Mouse (Mus musculus): ENCODE measurements around the gene Snd1.
A peak's percentile ranks its signal among the peaks of the same experiment; 100 is the strongest.

The Snd1 gene

GRCm38 (mm10) chr6:28758293-28758692, 283.4 kb downstream of the Snd1 start:
- DNase-seq, result peak in 1 of 2 experiments; percentile 17

DNA sequence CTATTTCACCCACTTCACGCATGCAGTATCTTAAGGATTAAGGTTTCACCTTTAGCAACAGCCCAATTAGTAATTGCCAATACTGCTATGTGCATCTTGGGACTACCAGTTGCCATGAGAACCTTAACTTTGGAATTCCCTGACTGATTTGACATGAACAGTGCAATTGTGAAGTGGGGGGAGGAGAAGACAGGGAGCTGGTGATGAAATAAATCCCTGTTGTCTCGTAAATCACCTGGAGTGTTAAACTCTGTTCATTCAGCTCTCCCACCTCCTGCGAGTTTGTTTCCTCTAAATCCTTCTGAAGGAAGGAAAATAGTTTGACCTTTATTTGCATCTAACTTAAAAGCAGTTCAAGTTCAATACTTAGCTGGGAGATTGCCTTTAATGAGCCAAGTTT, 286.8 kb downstream of the Snd1 start:
- DNase-seq, result no peak

GRCm38 (mm10) chr6:28762132-28762775, 287.3 kb downstream of the Snd1 start:
- DNase-seq, result no peak

DNA sequence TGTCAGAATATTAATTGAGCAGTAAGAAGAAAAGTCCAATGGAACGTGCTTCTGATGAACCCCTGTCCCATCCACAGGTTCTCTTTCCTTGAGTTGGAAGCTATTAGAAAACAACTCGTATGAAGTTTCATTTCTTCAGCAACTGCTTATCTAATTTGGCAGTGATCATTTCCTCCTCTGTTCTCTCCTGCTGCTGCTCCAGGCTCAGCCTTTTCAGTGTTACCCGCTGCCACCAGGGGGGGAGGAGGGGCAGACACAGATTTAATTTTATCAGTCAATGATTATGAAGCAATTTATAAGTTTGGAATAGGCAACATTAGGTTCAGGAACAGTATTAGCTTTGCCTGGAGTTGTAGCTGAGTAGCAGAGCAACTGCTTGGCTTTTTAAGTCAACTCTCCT, 291.7 kb downstream of the Snd1 start:
- no peak for DNase-seq

DNA sequence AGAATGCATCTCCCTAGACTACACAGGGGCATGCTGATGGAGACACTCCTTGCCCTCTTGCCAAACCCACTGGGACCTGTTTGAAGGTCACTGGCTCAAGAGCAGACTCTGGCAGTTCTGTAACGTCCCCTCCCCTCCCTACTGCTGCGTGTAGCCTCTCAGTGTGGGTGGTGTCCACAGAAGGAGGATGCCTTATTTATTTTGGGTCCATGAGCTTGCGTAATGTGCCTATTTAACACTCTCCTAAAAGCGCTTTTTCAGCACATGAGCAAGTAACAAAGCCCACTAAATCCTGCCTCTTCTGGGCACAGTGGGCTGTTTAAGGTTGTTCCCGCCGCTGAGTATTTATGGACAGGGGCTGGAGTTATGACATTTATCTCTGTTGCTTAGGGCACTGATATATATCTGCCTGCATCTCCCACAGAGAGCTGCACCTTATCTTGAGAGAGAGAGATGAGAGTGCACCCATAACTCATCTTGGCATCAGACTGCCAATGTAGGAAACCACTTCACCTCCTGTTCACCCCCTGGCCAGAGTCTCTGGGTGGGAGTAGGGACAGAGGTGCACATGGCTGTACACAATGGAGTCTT, 293.0 kb downstream of the Snd1 start:
- DNase-seq, result no peak

DNA sequence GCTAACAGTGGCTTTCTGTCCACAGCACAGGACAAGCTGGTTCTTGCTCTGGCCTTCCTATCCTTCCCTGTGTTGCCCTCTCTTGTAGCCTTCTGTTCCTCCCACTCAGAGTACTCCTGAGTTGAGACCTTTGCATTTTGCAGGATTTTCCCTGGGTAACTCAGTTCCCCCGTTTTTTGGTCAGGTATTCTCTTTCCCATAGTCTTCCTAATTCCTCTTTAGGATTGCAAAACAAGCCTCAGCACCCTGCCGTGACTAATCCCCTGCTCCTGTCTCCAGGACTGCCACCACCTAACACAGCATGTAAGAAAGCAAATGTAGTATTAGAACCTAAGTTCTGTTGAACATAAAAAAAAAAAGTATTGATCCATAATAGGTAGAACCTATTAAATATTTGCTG, 296.4 kb downstream of the Snd1 start:
- DNase-seq, result no peak

DNA sequence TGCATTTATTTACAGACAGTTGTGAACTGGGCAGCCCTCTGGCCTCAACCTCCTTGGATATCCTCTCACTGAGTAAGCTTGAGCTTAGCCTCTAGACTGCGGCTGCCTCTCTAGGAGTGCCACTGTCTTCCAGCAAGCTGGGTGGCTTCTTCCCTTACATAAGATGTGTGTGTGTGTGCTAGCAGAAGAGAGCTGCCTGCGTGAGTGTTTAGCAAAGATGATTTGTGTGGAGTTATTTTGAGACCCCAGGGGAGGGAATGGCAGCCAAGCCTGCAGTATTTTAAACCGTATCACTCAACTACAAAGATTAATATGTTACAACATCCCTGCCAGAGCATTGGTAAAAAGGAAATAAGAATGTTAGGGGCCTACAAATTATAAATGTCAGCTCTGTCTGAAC, 306.8 kb downstream of the Snd1 start:
- no peak for DNase-seq

DNA sequence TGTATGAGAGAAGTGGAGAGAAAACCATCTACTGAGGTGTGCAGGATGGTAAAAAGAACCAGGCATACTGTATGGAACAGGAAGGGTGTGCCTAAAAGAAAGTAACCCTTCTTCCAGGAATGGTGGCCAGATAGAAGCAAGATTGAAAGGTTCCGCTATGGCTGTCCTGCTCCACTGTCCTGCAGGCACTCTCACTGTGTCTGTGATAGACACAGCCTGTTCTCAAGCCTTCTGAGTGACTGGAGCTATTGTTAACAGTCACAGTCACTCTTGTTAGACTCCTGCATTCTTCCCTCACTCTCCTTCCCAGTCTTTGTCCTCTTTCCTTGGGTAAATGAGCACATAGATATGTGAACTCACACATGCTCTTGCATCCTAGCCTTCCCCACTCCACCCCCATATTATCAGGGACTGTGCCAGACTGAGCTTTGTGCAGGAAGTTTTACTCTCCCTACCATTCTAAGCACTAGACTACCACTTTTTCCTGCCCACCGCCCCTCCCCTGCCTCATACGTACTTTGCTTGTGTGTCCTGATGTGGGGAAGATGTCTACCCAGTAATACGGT, 308.2 kb downstream of the Snd1 start:
- no peak for DNase-seq

DNA sequence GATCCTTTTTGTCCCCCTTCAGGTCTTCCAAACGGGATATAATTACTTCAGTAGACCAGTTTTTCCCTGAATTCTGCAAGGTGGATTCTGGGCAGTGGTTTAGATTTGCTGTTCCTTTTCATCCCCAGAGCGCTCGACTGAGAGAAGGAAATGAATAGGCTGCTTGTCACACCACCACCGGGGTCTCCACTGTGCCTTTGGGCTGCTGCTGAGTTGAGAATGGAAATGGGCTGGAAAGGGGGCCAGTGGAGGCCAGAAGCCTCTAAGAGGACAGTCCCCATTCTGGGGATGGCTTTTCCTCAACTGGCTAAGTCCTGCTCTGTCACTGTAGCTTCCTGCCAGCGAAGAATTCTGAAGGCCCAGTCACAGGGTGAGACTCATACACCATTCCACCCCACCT, 309.0 kb downstream of the Snd1 start:
- no peak for DNase-seq

- no peak for DNase-seq
These were observed 310.8 kb downstream of the Snd1 start for GRCm38 (mm10) chr6:28785770-28786169.

- DNase-seq, result no peak
These were observed 312.2 kb downstream of the Snd1 start for GRCm38 (mm10) chr6:28787133-28787532.

DNA sequence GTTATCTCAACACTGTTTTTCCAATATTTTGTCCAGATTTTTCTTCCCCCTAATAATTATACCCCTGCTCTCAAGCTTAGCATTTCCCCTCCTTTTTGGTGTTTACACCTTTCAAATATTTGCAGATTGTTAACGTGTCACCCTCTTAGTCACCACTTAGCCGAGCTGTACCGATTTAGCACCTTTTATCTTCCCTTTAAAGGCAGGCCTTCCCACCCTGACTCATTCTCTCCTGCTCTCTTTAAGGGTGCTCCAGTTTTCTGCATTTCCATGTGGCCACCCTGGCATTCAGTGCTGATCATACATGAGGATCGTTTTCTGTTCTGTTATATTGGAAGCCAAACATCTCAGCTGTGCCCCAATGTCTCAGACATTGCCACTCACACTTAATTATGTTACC, 314.7 kb downstream of the Snd1 start:
- DNase-seq, result peak in 1 of 2 experiments; percentile 19

- no peak for DNase-seq
These were observed 316.2 kb downstream of the Snd1 start for GRCm38 (mm10) chr6:28791183-28791582.

DNA sequence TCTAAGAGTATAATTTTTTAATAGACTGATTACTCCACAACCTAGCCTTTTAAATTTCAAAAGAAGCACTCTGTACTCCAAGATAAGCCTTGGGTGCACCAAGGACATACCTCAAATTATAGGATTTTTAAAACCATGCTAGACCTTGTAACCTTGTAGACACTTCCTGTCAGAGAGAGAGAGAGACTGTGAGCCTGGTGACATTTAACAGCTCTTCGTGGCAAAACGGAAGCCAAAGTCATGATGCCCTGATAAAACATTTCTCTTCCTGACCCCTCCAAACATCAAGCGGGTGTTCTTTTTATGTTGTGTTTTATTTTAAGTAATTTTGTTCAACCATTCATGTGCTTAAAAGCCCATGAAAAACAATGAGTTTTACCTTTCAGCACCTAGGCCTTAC, 316.9 kb downstream of the Snd1 start:
- no peak for DNase-seq

DNA sequence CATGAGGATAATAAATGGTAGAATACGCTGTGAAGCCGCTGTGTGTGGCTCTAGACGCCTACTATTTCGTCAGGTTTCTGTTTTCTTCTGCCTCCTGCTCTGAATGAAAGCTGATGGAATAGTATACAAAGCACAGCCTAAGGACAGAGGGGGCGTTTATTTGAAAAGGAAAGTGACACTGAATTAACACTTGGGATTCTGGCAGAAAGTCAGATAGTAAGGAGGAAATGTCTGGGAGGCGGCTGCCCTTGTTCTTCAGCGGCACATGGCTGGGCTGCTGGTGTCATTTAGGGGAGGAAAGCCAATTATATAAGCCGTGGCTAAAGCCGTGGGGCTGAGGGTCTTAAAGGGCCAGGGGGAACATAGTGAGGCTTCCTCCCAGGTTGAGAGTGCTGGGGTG, 320.4 kb downstream of the Snd1 start:
- no peak for DNase-seq

GRCm38 (mm10) chr6:28795792-28796515, 321.0 kb downstream of the Snd1 start:
- no peak for DNase-seq

- DNase-seq, result no peak
These were observed 324.9 kb downstream of the Snd1 start for GRCm38 (mm10) chr6:28799818-28800217.

DNA sequence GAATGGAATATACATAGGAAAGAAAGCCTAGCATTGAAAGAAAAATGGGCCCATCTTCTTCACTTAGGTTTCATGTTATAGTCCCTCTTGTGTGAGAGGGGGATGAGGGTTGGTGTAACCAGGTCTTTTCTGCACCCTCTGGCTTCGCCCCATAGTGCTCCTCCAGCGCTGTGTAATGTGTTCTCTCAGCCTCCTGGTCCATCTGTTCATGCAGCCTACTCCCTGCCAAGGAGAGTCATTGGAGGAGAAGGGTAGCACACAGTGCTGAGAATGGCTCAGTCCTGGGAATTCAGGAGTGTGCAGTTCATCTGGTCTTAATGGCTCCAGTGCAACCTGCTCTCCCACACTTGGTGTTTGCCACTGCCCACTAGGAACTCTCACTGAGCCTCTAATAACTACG, 326.0 kb downstream of the Snd1 start:
- no peak for DNase-seq

GRCm38 (mm10) chr6:28803678-28804279, 328.8 kb downstream of the Snd1 start:
- DNase-seq, result no peak

DNA sequence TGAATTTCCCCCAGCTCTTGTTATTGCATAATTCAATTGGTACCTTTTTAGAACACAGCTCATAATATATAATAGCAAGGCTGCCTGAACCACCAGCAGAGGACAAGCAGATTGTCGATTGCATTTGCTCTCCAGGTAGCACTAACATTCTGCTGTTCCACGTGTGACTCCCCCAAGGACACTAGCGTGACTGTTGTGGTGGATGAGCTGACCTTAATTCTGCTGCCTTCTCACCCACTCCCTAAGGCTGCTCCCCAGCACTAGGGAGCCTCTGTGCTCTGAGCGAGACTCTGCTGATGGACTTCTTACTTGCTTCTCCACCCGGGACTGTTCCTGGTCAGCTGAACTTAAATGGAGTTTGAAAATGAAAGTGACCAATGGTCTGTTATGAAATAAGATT, 329.8 kb downstream of the Snd1 start:
- DNase-seq, result no peak

DNA sequence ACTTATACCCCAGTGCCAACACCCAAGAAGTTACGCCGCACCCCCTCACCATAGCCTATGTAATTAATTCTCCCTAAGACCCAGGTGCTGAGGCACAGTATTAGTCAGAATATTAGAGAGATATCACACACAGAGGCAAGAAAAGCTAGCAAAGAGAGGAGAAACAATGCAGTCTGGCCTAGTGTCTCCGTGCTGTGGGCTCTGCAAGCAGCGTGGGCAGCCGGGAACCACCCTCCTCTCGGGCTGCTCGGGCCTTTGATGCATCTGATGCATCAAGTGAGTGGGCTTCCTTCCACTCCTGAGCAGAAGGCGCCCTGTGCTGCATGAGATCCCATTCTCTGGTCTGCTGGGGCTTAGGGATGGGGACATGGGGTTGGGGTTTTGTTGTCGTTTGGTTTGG, 338.1 kb downstream of the Snd1 start:
- no peak for DNase-seq

DNA sequence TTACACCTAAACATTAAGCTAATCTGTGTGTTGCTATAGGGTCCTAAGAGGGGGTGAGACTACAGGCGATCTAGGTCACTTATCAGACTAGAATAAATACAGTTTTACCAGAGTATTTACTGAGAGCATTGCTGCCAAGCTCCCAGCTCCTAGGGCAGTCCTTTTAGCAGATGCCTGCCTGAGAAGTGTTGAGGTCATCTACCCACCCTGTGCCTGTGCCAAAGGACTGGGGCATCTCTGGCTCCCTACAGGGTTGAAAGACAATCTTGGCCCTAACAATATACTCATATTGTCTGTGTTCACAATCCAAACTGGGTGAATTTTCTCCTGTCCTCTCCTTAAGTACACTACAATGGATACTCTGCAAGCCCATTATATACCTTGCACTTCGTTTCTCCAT, 340.0 kb downstream of the Snd1 start:
- DNase-seq, result no peak

DNA sequence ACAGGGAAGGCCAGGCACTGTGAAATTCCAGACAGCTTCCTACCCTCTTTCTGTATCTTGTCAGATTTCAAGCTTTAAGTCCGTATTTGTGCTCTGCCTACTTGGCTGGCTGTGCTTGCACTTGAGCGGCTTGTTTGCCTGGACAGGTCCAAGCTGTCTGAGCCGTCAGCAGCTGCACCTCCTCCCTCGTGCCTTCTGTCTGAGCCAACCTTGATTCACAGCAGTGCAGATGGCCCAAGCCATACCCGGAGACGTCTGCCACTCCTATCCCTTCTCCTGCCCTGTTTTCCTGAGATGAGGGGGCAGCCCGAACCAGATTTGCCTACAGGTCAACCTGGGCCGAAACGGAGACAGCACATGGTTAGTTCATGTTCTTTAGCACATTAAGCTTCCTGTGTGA, 342.1 kb downstream of the Snd1 start:
- DNase-seq, result peak in 1 of 2 experiments; percentile 18

Measured in lung, adult 18-20 months (tissue).